Mouse (Mus musculus) hindbrain, postnatal 0 days (tissue): ENCODE results near the gene Gm10471. TPM values are rescaled to one million over a fixed set of nuclear protein-coding genes. Genes with fewer than 3 reads are reported as not detected.
"Not testable (repeated sequence)": the region's sequence is repeated elsewhere in the genome, so short reads cannot be mapped to it uniquely, and the experiment has no call there.

Experiments used
- ATAC-seq: fragments of 200-750 bp; cut with Nextera tagmentation; 2 replicates; pipeline ENCODE4 v1.8.0; 2017; ENCODE audit warnings: mild to moderate bottlenecking, moderate TSS enrichment, moderate library complexity
- DNase-seq: peaks from one replicate; pipeline ENCODE4 v3.0.0-alpha.2; 2015; ENCODE audit warnings: low spot score
- H3K27ac ChIP-seq: fragments of 300-500 bp; sonication (generic); 2 replicates; pipeline ENCODE4 v1.5.1; 2014; ENCODE audit warnings: mild to moderate bottlenecking
- H3K27me3 ChIP-seq: fragments of 300-500 bp; sonication (generic); 2 replicates; pipeline ENCODE4 v1.6.1; 2014; ENCODE audit warnings: low read length, mixed read lengths; ENCODE audit not compliant: insufficient read depth
- H3K36me3 ChIP-seq: fragments of 300-500 bp; sonication (generic); 2 replicates; pipeline ENCODE4 v1.6.1; 2014; ENCODE audit warnings: low read length, mixed read lengths; ENCODE audit not compliant: insufficient read depth
- H3K4me1 ChIP-seq: fragments of 300-500 bp; sonication (generic); 2 replicates; pipeline ENCODE4 v1.6.1; 2014; ENCODE audit warnings: antibody characterized with exemption, low read length, mixed read lengths; ENCODE audit not compliant: insufficient read depth
- H3K4me2 ChIP-seq: fragments of 300-500 bp; sonication (generic); 2 replicates; pipeline ENCODE4 v1.6.1; 2014; ENCODE audit warnings: low read depth, mild to moderate bottlenecking, low read length, moderate library complexity, mixed read lengths
- H3K4me3 ChIP-seq: fragments of 300-500 bp; sonication (generic); 2 replicates; pipeline ENCODE4 v1.5.1; 2014; ENCODE audit warnings: low read length
- H3K9ac ChIP-seq: fragments of 300-500 bp; sonication (generic); replicated peaks from 2 replicates; pipeline ENCODE4 v1.6.1; 2014; ENCODE audit warnings: mild to moderate bottlenecking, low read length, moderate library complexity, mixed read lengths
- H3K9me3 ChIP-seq: fragments of 300-500 bp; sonication (generic); 2 replicates; pipeline ENCODE4 v1.6.1; 2016; ENCODE audit warnings: low read length, mixed read lengths
- CTCF ChIP-seq: IDR thresholded peaks from 2 replicates; pipeline ENCODE4 v1.5.1; 2016; ENCODE audit warnings: antibody characterized with exemption, control low read depth, low read depth
- WGBS: fragments of 180-500 bp; shearing (Covaris S2); extraction: QIAGEN DNeasy Blood & Tissue Kit; methylation state at CpG from one replicate; pipeline ENCODE4 v1.1.7; 2014; 5-methylcytosine and 5-hydroxymethylcytosine counted together
- polyA plus RNA-seq: library from polyadenylated mRNA; unstranded; fragments of >200 nt; fragmentation: Nextera tagmentation; extraction: Ambion mirVana; gene quantifications from 2 replicates; pipeline ENCODE4 v1.2.1, GENCODE M21; 2015
- total RNA-seq: library from RNA; depleted of rRNA; stranded (reverse); fragments of >200 nt; gene quantifications from 2 replicates; pipeline ENCODE4 v1.2.3, GENCODE M21; 2014; rRNA removed

The Gm10471 gene
- total RNA-seq = not detected in 2 replicates
- 0.11 TPM in 1 of 2 replicates, not detected in the other for polyA plus RNA-seq

DNA sequence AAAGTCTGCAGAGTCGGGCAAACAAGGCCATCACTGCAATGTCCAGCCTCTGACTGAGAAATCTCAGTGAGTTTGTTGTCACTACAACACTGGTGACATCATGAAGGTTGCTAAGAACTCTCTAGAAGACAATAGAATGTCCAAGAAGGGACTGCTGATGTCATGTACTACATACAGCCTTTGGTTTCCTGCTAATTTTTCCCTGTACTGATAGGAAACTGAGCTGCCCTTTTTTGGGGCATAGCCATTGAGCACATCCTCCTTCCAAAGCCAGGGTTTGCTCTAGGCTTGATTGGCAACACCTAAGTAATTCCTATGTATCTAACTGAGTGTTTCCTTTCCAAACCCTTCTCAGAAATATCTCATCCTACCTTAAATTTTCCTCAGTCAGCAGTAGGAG, at the start of gene Gm10471:
Gene Gm10471 (minus strand): TSS at position 101 of the 400 bp plus-strand sequence.
- not testable (repeated sequence) for H3K9me3 ChIP-seq, H3K4me2 ChIP-seq, H3K4me3 ChIP-seq, H3K27ac ChIP-seq, DNase-seq, H3K4me1 ChIP-seq, H3K9ac ChIP-seq, ATAC-seq, H3K27me3 ChIP-seq, H3K36me3 ChIP-seq
- 94% methylated on average over 1 of the region's 1 CpGs for WGBS

DNA sequence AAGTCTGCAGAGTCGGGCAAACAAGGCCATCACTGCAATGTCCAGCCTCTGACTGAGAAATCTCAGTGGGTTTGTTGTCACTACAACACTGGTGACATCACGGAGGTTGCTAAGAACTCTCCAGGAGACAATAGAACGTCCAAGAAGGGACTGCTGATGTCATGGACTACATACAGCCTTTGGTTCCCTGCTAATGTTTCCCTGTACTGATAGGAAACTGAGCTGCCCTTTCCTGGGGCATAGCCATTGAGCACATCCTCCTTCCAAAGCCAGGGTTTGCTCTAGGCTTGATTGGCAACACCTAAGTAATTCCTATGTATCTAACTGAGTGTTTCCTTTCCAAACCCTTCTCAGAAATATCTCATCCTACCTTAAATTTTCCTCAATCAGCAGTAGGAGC, 32.2 kb upstream of the Gm10471 start, which contains the start of gene Gm10220:
Gene Gm10220 (minus strand): TSS at position 101 of the 400 bp plus-strand sequence.
- H3K27me3 ChIP-seq, H3K4me3 ChIP-seq: not testable (repeated sequence)

GRCm38 (mm10) chr5:26105262-26105661, 16.2 kb upstream of the Gm10471 start, which contains the start of gene 5031410I06Rik:
Gene 5031410I06Rik, minus strand, starts transcription at chr5:26105362.
- no CpG with 5 or more reads among the region's 3 CpGs for WGBS
- H3K36me3 ChIP-seq, H3K9ac ChIP-seq, ATAC-seq, H3K27me3 ChIP-seq, H3K27ac ChIP-seq, H3K9me3 ChIP-seq, DNase-seq, H3K4me1 ChIP-seq, H3K4me2 ChIP-seq, H3K4me3 ChIP-seq: not testable (repeated sequence)

More for the DNA sequence above, 32.2 kb upstream of the Gm10471 start, which contains the start of gene Gm10220:
- not testable (repeated sequence) for H3K27ac ChIP-seq, H3K36me3 ChIP-seq, H3K9ac ChIP-seq, ATAC-seq, H3K4me1 ChIP-seq, DNase-seq, H3K4me2 ChIP-seq, H3K9me3 ChIP-seq
- WGBS = no CpG with 5 or more reads among the region's 3 CpGs

DNA sequence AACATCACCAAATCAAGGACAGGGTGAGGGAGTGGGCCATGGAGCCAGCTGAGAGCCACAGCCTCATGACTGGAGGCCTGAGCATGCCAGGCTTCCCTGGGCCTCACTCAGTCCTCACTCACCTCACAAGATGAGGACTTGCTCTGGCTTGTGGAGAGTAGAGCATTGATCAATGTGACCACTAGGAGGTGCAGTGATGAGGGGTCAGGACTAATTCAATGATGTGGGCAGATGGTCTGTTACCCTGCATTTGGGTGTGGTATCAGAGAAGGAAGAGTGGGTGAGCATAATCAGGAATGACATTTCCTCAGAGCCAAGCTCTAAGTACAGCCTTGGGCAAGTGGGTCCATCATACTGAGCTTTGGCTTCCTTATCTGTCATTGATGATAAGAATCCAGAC, 10.1 kb downstream of the Gm10471 start:
- H3K27ac ChIP-seq, ATAC-seq, H3K4me1 ChIP-seq, H3K9ac ChIP-seq, H3K4me2 ChIP-seq, H3K9me3 ChIP-seq, H3K36me3 ChIP-seq, H3K27me3 ChIP-seq, H3K4me3 ChIP-seq: not testable (repeated sequence)
- 0 out of 2 replicates have a peak, but pooled peaks have one; percentile 4 for TF ChIP-seq CTCF
- peak; percentile 1 for DNase-seq

DNA sequence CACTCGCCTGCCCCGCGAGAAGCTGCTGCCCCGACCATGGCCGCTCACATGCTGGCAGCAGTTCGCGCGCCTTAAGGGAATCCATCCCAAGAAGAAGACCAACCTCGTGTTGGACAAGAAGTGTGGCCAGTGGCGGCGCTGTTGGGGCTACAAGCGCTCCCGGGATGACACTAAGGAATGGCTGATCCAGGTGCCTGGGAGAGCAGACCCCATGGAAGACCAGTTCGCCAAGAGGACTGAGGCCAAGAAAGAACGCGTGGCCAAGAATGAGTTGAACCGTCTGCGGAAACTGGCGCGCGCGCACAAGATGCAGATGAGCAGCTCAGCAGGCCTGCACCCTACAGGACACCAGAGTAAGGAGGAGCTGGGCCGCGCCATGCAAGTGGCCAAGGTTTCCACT, 18.4 kb downstream of the Gm10471 start:
- Histone ChIP-seq H3K4me2 (no peak overlapping the region), H3K4me3 (no peak overlapping the region), H3K4me1 (no peaks in the 10 kb centered on the region), H3K9ac (no peak overlapping the region), H3K27me3 (no peaks in the 10 kb centered on the region), H3K27ac (no peak overlapping the region), H3K9me3 (peaks cover 3% of the 10 kb centered on the region; the same call in 1 of the 2 replicates), H3K36me3 (no peaks in the 10 kb centered on the region)
- DNase-seq (no peak), ATAC-seq (no peak)
- TF ChIP-seq CTCF = no peak
- WGBS = 93% methylated on average over 24 of the region's 24 CpGs

- not testable (repeated sequence) for ATAC-seq, H3K9ac ChIP-seq, H3K4me2 ChIP-seq, H3K27me3 ChIP-seq, H3K36me3 ChIP-seq, H3K4me1 ChIP-seq, DNase-seq, H3K4me3 ChIP-seq, H3K27ac ChIP-seq, H3K9me3 ChIP-seq
- no CpG with 5 or more reads among the region's 2 CpGs for WGBS
Measured at GRCm38 (mm10) chr5:26058481-26058880, 30.6 kb downstream of the Gm10471 start, which contains the start of gene Gm7347. Gene Gm7347, minus strand, starts transcription at chr5:26058581.

- not testable (repeated sequence) for ATAC-seq, H3K4me2 ChIP-seq, DNase-seq, H3K36me3 ChIP-seq, H3K27me3 ChIP-seq, H3K9ac ChIP-seq, H3K27ac ChIP-seq, H3K4me3 ChIP-seq, H3K4me1 ChIP-seq, H3K9me3 ChIP-seq
- WGBS = 77% methylated on average over 2 of the region's 2 CpGs
Measured at GRCm38 (mm10) chr5:26039458-26039857, 49.6 kb downstream of the Gm10471 start, which contains the start of gene Speer4a. Gene Speer4a, minus strand, starts transcription at chr5:26039558.

Other genes with a start within 250 kb of the Gm10471 start
- 0.32 TPM in 1 of 2 replicates, not detected in the other for gene Gm21663, start 146.9 kb downstream of the Gm10471 start, total RNA-seq
- 0.18 TPM in 1 of 2 replicates, not detected in the other for gene Gm21663, start 146.9 kb downstream of the Gm10471 start, polyA plus RNA-seq
- 0.18 TPM in 1 of 2 replicates, not detected in the other for gene Gm21671, start 134.9 kb downstream of the Gm10471 start, total RNA-seq
- gene Gm21671, start 134.9 kb downstream of the Gm10471 start, polyA plus RNA-seq = 0.11 and 0.13 TPM in 2 replicates
- not detected in 2 replicates for gene Gm21680, start 116.6 kb downstream of the Gm10471 start, total RNA-seq
- not detected in 2 replicates for gene Gm21680, start 116.6 kb downstream of the Gm10471 start, polyA plus RNA-seq
- gene Gm21698, start 100.6 kb downstream of the Gm10471 start, total RNA-seq = not detected in 2 replicates
- 0.11 and 0.35 TPM in 2 replicates for gene Gm21698, start 100.6 kb downstream of the Gm10471 start, polyA plus RNA-seq
- gene Gm1979, start 84.5 kb downstream of the Gm10471 start, total RNA-seq = 0.07 and 0.10 TPM in 2 replicates
- gene Gm1979, start 84.5 kb downstream of the Gm10471 start, polyA plus RNA-seq = 0.47 TPM in 1 of 2 replicates, not detected in the other
- gene Gm5862, start 66.4 kb downstream of the Gm10471 start, total RNA-seq = not detected in 2 replicates
- not detected in 2 replicates for gene Gm5862, start 66.4 kb downstream of the Gm10471 start, polyA plus RNA-seq
- gene Speer4a, start 49.7 kb downstream of the Gm10471 start, total RNA-seq = 0.05 TPM in 1 of 2 replicates, not detected in the other
- 0.25 and 0.36 TPM in 2 replicates for gene Speer4a, start 49.7 kb downstream of the Gm10471 start, polyA plus RNA-seq
- not detected in 2 replicates for gene Gm7347, start 30.7 kb downstream of the Gm10471 start, total RNA-seq
- gene Gm7347, start 30.7 kb downstream of the Gm10471 start, polyA plus RNA-seq = 0.34 TPM in 1 of 2 replicates, not detected in the other
- not detected in 2 replicates for gene 5031410I06Rik, start 16.1 kb upstream of the Gm10471 start, total RNA-seq
- gene 5031410I06Rik, start 16.1 kb upstream of the Gm10471 start, polyA plus RNA-seq = 0.09 and 0.25 TPM in 2 replicates
- gene Gm10220, start 32.1 kb upstream of the Gm10471 start, total RNA-seq = not detected in 2 replicates
- gene Gm10220, start 32.1 kb upstream of the Gm10471 start, polyA plus RNA-seq = 0.11 and 0.13 TPM in 2 replicates
- 0.40 and 1.2 TPM in 2 replicates for gene Gm7361, start 168.4 kb upstream of the Gm10471 start, total RNA-seq
- 0.24 and 0.34 TPM in 2 replicates for gene Gm7361, start 168.4 kb upstream of the Gm10471 start, polyA plus RNA-seq